Mouse (Mus musculus): ENCODE measurements around the gene Ccnk.

Ccnk gene

DNA sequence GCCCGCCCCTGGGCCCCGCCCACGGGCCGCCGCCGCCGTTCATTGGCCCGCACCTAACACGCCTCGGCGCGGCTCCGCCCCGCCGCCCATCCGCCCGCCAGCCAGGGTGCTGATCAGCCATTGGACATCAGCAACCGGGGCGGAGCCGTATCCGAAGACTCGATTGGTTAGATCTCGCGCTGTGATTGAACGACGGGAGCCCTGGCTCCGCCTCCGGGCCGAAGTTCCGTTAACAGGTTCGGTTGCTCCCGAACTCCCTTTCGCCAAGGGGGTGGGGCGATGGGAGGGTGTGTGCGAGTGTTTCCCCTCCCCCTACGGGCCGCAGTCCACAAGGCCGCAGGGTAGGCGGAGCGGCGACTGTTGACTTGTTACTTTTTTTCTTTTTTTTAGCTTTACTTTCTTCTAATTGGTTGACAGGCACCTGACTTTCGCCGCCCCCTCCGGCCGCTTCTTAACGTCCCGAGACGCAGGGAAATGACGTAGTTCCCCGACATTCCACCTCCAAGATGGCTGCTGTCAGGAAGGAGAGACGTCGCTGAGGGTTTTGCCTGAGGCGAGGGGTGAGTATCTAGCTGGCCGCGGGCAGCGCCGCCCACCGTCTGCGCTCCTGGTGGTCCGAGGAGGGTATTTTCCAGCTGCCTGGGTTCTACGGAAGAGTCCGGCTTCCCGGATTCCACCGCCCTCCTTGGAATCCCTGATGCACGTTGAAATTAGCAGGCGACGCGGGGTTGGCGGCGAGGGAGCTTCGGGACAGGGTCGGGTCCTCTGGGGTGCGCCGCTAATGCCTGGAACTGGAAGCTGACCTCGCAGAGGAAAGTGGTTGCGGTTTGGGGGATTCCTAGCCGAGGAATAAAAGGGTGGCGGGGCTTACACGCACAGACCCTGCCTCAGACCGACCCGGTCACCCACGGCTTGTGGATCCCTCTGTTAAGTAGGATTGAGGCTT, at the start of gene Ccnk:
Gene Ccnk, plus strand, starts transcription at position 259 of the 946 bp plus-strand sequence.
- peak; percentile 100 for DNase-seq

DNA sequence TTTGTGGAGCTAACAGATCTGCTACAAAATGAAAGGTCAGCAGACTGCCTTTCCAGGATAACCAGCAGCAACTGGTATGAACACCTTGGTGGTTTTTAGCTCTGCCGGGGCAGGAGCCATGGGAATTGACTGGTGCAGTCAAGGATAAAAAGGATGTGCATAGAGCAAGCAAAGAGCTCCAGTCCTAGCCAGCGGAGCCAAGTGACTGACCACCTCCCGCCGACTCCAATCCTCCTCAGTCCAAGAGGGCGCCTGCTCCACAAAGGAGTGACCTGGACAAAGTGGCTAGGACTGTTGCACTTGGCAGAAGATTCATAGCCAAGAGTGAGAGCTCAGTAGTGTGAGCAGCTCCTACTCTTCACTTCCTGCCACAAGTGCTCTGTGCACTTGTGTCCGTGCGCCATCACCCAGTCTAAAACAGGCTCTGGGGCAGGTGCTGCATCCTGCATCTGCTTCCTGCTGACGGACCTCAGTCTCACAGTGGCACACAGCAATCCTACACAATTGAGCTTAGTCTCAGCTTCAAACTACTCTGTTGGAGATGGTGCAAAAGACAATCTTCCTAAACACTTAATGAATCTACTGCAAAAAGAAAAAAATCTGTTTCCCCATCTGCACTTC, 46.8 kb upstream of the Ccnk start:
- DNase-seq, result peak; percentile 68

DNA sequence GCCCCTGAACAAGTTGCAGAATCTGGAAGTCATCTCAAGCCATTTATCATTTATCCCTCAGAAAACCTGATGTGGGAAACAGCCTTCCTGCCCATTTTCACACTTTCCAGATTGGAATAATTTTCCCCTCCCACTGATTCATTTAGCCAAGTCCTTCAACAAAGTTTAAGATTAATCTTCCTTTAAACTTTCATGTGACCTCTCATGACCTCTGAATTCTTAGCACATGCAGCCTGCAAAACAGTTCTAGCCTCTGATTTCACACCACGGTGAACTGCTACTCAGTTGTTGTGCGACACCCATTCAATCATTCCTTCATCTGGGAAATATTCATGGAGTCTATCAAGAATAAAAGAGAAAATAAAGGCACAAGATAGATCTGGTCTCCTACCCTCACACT, 46.2 kb upstream of the Ccnk start:
- DNase-seq, result no peak

- no peak for DNase-seq
Observed at GRCm38 (mm10) chr12:108135610-108136208, 43.7 kb upstream of the Ccnk start.

DNA sequence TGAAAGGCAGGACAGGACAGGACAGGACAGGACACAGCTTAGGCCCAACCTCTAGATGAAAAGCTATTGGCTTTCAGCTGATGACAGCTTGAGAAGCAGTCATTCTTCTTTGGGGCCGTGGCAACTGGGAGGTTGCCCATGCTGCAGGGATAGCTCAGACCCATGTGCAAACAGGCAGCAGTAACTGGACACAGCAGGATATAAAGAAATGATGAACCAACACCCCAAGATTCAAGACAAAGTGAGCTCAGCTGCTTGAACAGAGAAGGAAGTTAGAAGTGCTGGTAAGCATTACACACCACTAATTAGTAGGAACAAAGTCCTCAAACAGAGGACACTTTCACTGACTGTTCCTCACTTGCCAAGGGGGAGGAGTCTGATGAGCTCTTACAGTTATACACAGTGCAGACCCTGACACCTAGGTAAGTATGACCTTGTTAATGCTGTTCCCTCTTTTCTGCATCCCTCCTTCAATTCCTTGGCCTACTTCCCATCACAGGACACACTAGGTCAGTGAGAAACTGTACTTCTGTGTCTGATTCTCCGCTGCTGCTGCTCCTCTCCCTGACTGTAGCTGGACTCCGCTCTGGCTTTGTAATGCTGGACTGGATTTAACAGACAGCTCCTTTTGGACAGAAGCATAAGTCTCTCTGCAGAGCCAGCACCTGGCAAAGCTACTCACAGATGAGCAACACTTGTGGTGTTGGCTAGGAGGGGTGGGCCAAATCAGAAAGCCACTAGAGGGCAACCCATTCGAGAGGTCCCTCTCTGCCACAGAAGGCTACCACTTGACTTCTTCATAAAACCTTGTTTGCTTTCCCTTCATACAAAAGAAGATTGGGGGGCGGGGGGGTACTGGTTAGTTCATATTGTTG, 35.5 kb upstream of the Ccnk start:
- peak; percentile 39 for DNase-seq

GRCm38 (mm10) chr12:108145198-108145597, 34.2 kb upstream of the Ccnk start:
- DNase-seq, result no peak

- DNase-seq, result no peak
Observed at GRCm38 (mm10) chr12:108149764-108150163, 29.6 kb upstream of the Ccnk start.

DNA sequence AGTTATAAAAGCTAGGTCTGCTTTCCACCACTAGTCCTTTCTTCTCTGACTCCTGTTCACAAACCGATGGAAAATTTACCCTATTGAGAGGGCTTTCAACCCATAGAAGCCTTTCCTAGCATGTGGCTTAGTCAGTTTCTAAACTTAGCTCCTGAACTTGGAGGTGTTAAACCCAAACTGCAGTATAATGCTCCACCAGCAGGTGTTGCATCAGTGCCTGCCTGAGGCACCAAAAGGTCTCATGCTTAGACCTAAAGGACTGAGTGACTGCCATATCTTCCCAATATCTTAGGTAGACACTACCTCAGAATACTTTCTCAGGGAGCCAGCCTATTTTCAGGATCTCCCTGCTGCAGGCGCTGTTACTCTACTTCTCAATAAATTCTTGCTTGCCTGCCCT, 26.6 kb upstream of the Ccnk start:
- no peak for DNase-seq

DNA sequence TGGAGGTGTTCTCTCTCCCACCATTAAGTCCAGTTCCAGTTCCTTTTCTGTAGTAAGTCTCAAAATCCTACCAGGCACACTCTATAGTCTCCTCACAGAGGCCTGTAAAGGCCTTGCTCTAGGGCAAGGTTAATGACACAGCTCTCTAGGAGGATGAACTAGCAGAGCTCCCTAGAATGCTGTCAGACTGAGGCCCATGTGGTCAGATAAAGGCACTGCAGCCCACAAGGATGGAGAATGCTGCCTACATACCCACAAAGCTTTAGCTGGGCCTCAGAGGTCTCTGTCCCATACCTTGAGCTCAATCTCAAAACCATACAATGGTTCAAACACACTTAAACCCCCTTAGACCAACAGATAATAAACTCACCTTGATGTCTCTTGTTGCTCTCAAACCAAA, 19.5 kb upstream of the Ccnk start:
- no peak for DNase-seq

- peak; percentile 18 for DNase-seq
Observed at GRCm38 (mm10) chr12:108162036-108162435, 17.3 kb upstream of the Ccnk start.

GRCm38 (mm10) chr12:108163706-108164105, 15.7 kb upstream of the Ccnk start:
- DNase-seq, result peak; percentile 12

- DNase-seq, result no peak
Observed at GRCm38 (mm10) chr12:108168909-108169308, 10.5 kb upstream of the Ccnk start.

DNA sequence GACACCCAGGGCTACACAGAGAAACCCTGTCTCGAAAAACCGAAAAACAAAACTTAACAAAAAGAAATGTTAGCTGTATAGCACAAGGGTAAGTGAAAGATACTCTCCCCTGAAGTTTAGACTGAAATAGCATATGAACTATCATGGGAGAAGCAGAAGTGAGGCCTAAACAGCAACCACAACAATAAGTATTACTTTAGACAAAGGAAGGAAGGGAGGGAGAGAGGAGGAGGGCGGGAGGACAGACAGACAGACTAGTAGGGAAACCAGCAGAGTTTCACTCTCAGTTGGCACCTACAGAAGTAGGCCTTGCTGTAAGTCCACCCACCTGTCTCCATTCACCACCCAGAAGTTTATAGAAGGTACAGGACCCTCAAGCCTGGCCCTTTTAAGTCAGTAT, 8.9 kb upstream of the Ccnk start:
- DNase-seq, result no peak

DNA sequence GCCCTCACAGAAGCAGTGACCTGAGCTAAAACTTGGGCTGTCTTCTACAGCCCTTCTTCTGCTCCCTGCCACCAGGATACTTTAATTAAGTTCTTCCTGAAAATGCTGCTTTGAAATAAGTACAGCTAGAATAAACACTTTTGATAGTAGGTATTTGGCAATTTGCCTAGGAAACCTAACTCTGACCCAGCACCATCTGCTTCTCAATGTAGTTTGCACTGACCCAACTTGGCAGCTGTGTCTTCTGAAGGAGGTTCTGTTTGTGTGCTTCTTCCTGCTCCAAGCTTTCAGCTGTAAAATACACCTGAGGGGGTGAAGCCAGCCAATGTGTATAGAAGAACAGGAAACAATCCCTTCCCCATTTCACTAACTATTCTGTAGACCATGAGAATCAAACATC, 8.0 kb upstream of the Ccnk start:
- no peak for DNase-seq

GRCm38 (mm10) chr12:108172639-108173038, 6.7 kb upstream of the Ccnk start:
- DNase-seq, result no peak

DNA sequence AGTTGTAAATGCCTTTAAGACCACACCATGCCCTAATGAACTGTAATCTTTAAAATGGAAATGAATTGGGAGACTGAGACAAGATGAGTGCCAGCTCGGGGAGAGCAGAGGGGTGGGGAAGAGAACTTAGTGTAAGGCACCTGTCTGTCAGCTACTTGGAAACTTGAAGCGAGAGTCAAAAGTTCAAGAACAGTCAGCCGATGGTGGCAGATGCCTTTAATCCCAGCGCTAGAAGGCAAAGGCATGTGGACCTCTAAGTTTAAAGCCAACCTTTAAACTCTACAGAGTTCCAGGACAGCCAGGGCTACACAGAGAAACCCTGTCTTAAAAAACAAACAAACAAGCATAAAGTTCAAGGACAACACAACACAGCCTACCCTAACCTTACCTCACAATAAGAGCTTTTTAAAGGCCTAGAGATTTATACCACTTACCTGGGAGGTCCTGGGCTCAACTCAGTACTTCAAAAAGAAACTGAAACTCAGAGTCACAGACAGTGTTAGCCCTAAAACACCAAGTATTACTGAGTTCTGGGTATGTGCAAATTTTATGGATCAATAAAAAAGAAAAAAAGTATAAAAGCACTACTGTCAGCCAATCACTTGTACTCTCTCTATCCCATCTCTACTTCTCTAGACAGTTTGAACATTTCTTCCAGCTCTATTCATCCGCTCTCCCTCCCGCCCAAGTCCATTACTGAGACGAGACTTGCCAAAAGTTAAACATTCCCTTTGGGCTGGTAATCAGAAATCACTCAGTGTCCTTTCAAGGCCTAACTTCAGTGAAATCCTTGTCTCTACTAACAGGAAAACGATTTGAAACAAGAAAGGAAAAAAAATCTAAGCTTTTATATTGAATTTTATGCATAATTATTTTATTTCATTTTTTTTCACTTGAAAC, 4.5 kb upstream of the Ccnk start:
- peak; percentile 26 for DNase-seq

DNA sequence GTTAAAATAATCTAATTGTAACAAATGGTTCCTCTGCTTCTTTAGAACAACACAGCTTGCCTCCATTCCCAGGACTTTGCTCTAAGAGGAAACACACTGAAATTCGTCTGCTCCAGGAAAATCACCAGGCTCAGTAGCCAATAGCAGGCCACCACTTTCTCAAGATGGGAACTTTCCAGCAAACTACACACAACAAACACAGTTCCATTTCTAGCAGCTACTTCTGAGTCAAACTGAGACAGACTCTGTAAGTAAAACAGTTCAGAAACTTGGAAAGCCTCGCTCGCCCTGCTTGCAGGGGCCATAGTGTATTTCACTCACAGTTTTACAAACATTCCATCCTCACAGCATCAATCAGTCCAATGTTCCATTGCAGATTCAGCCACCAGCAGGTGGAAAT, 3.0 kb upstream of the Ccnk start:
- no peak for DNase-seq

GRCm38 (mm10) chr12:108178331-108179245, 791 bp upstream of the Ccnk start:
- DNase-seq, result peak; percentile 59

GRCm38 (mm10) chr12:108179246-108179320, 296 bp upstream of the Ccnk start, which contains the start of gene Setd3:
TSS of gene Setd3 (minus strand) at chr12:108179314.
- DNase-seq, result no peak

- no peak for DNase-seq
Observed at GRCm38 (mm10) chr12:108181716-108182115, 2.3 kb downstream of the Ccnk start.

- no peak for DNase-seq
Observed at GRCm38 (mm10) chr12:108187541-108188091, 8.2 kb downstream of the Ccnk start.

All from kidney, postnatal 14 days (tissue).